Mouse (Mus musculus): ENCODE results near the gene Sema4c. TPM values are rescaled to one million over a fixed set of nuclear protein-coding genes. Genes with fewer than 3 reads are reported as not detected.

Gene Sema4c
- total and polyA plus RNA-seq, 3 experiments, result 0.70 to 3.4 (median 1.5) TPM

- H3K4me3 ChIP-seq (replicated peaks in 1 of 3; ENCODE audit: low read depth in 2 of 3, low read length in 2 of 3, poor library complexity in 1 of 3), result no peak overlapping the region
- no peak overlapping the region for H3K27ac ChIP-seq (ENCODE audit: insufficient read depth, low read depth)
- H3K9ac ChIP-seq (ENCODE audit: insufficient read depth, low read depth), result no peak overlapping the region
- no peak overlapping the region for H3K4me2 ChIP-seq (ENCODE audit: insufficient read depth, low read depth, poor library complexity, severe bottlenecking)
- dilution Hi-C loops (cut with MboI; ENCODE audit: extremely low pct_ligation_motif_present, extremely low pct_unique_long_range_greater_than_20kb, low sequenced_read_pairs), result no loop called here
- H3K9me3 ChIP-seq (replicated peaks; ENCODE audit: low read length), result no peaks in the 10 kb centered on the region
- H3K36me3 ChIP-seq (replicated peaks in 1 of 2; ENCODE audit: control insufficient read depth in 1 of 2, insufficient read depth in 1 of 2, low read length in 1 of 2), result peaks cover 39 to 75% of the 10 kb centered on the region in 2 experiments
- in situ Hi-C loops (cut with MboI; ENCODE audit: low pct_ligation_motif_present, low pct_unique_long_range_greater_than_20kb, low sequenced_read_pairs), result no loop called here
- H3K79me2 ChIP-seq (replicated peaks; ENCODE audit: control insufficient read depth, extremely low read depth, insufficient read depth, poor library complexity, severe bottlenecking), result no peaks in the 10 kb centered on the region
- TF ChIP-seq MEF2A (IDR thresholded peaks at IDR 0.05; ENCODE audit: borderline replicate concordance, low read depth, low read length) (no peak), KAT2A (IDR thresholded peaks at IDR 0.05; ENCODE audit: insufficient replicate concordance, low read length) (no peak), POLR2A (IDR thresholded peaks at IDR 0.05; ENCODE audit: low read depth, low read length) (no peak), ETS1 (conservative IDR thresholded peaks at IDR 0.05; ENCODE audit: low read depth, low read length) (no peak), MAX (IDR thresholded peaks at IDR 0.05; ENCODE audit: low read length) (no peak), MAFK (IDR thresholded peaks at IDR 0.05; ENCODE audit: insufficient replicate concordance, low read length) (no peak), JUN (IDR thresholded peaks at IDR 0.05; ENCODE audit: insufficient read depth, low read depth, low read length) (no peak), CTCF (conservative IDR thresholded peaks at IDR 0.05 in 1 of 2, IDR thresholded peaks at IDR 0.05 in 1 of 2; ENCODE audit: low read depth in 2 of 2, low read length in 2 of 2) (no peak), RCOR1 (conservative IDR thresholded peaks at IDR 0.05; ENCODE audit: low read depth, low read length) (no peak), POLR2AphosphoS2 (IDR thresholded peaks at IDR 0.05; ENCODE audit: low read depth, low read length) (no peak), NELFE (IDR thresholded peaks at IDR 0.05; ENCODE audit: low read depth, low read length) (no peak), HCFC1 (IDR thresholded peaks at IDR 0.05; ENCODE audit: low read depth, low read length) (no peak), GABPA (IDR thresholded peaks at IDR 0.05; ENCODE audit: insufficient replicate concordance, low read depth, low read length) (no peak), E2F4 (IDR thresholded peaks at IDR 0.05; ENCODE audit: insufficient replicate concordance, low read depth, low read length) (no peak), TBP (conservative IDR thresholded peaks at IDR 0.05; ENCODE audit: low read depth, low read length) (no peak), ZMIZ1 (IDR thresholded peaks at IDR 0.05; ENCODE audit: low read depth, low read length) (no peak), USF1 (IDR thresholded peaks at IDR 0.05; ENCODE audit: low read depth, low read length) (no peak), ZC3H11A (IDR thresholded peaks at IDR 0.05; ENCODE audit: low read depth, low read length) (no peak), UBTF (IDR thresholded peaks at IDR 0.05; ENCODE audit: low read depth, low read length) (no peak)
- no peak for DNase-seq (ENCODE audit: extremely low read depth)
- H3K27me3 ChIP-seq (replicated peaks), result no peaks in the 10 kb centered on the region
- H3K4me1 ChIP-seq (ENCODE audit: control insufficient read depth in 1 of 2, insufficient read depth in 2 of 2), result no peaks in the 10 kb centered on the region
These were observed 27.2 kb downstream of the Sema4c start for GRCm38 (mm10) chr1:36530962-36531361.

GRCm38 (mm10) chr1:36530485-36530884 lies 27.7 kb downstream of the Sema4c start:
- dilution Hi-C loops (cut with MboI; ENCODE audit: extremely low pct_ligation_motif_present, extremely low pct_unique_long_range_greater_than_20kb, low sequenced_read_pairs), result no loop called here

More at GRCm38 (mm10) chr1:36530485-36530884, 27.7 kb downstream of the Sema4c start:
- Histone ChIP-seq H3K27ac (ENCODE audit: insufficient read depth, low read depth) (no peak overlapping the region), H3K79me2 (replicated peaks; ENCODE audit: control insufficient read depth, extremely low read depth, insufficient read depth, poor library complexity, severe bottlenecking) (no peaks in the 10 kb centered on the region), H3K9me3 (replicated peaks; ENCODE audit: low read length) (no peaks in the 10 kb centered on the region), H3K4me1 (ENCODE audit: control insufficient read depth in 1 of 2, insufficient read depth in 2 of 2) (no peaks in the 10 kb centered on the region), H3K4me2 (ENCODE audit: insufficient read depth, low read depth, poor library complexity, severe bottlenecking) (no peak overlapping the region), H3K9ac (ENCODE audit: insufficient read depth, low read depth) (no peak overlapping the region), H3K36me3 (replicated peaks in 1 of 2; ENCODE audit: control insufficient read depth in 1 of 2, insufficient read depth in 1 of 2, low read length in 1 of 2) (peaks cover 44 to 75% of the 10 kb centered on the region in 2 experiments), H3K4me3 (replicated peaks in 1 of 3; ENCODE audit: low read depth in 2 of 3, low read length in 2 of 3, poor library complexity in 1 of 3) (no peak overlapping the region), H3K27me3 (replicated peaks) (no peaks in the 10 kb centered on the region)
- DNase-seq (ENCODE audit: extremely low read depth), result no peak
- TF ChIP-seq CHD1 (IDR thresholded peaks at IDR 0.05; ENCODE audit: low read depth, low read length) (no peak), IRF4 (IDR thresholded peaks at IDR 0.05; ENCODE audit: low read depth, low read length) (no peak), MAFK (IDR thresholded peaks at IDR 0.05; ENCODE audit: insufficient replicate concordance, low read length) (no peak), USF1 (IDR thresholded peaks at IDR 0.05; ENCODE audit: low read depth, low read length) (no peak), MYC (IDR thresholded peaks at IDR 0.05; ENCODE audit: low read depth, low read length) (no peak), HCFC1 (IDR thresholded peaks at IDR 0.05; ENCODE audit: low read depth, low read length) (no peak), UBTF (IDR thresholded peaks at IDR 0.05; ENCODE audit: low read depth, low read length) (no peak), CTCF (conservative IDR thresholded peaks at IDR 0.05 in 1 of 2, IDR thresholded peaks at IDR 0.05 in 1 of 2; ENCODE audit: low read depth in 2 of 2, low read length in 2 of 2) (no peak), POLR2A (IDR thresholded peaks at IDR 0.05; ENCODE audit: low read depth, low read length) (no peak), MAZ (IDR thresholded peaks at IDR 0.05; ENCODE audit: low read depth, low read length) (no peak), SMC3 (IDR thresholded peaks at IDR 0.05; ENCODE audit: low read depth, low read length) (no peak), RAD21 (IDR thresholded peaks at IDR 0.05; ENCODE audit: low read depth, low read length) (no peak), EP300 (IDR thresholded peaks at IDR 0.05; ENCODE audit: low read length) (no peak), RCOR1 (conservative IDR thresholded peaks at IDR 0.05; ENCODE audit: low read depth, low read length) (no peak), MXI1 (IDR thresholded peaks at IDR 0.05; ENCODE audit: low read depth, low read length) (no peak), ELF1 (IDR thresholded peaks at IDR 0.05; ENCODE audit: low read depth, low read length) (no peak)
- in situ Hi-C loops (cut with MboI; ENCODE audit: low pct_ligation_motif_present, low pct_unique_long_range_greater_than_20kb, low sequenced_read_pairs), result no loop called here

All from CH12.LX (cell line).